Mouse (Mus musculus) testis, adult 2 months (tissue): ENCODE results near the gene Commd7.

Experiments used
- CTCF ChIP-seq: fragments of 200-500 bp; IDR thresholded peaks from 2 replicates; pipeline ENCODE4 v1.5.1; 2012; ENCODE audit warnings: low read depth, mild to moderate bottlenecking, inconsistent platforms, low read length, moderate library complexity; ENCODE audit not compliant: control insufficient read depth, insufficient read depth, insufficient replicate concordance
- POLR2A ChIP-seq: fragments of 200-500 bp; IDR thresholded peaks from 2 replicates; pipeline ENCODE4 v1.6.1; 2012; ENCODE audit warnings: low read depth, mild to moderate bottlenecking, inconsistent platforms, low read length, moderate library complexity; ENCODE audit not compliant: control insufficient read depth

GRCm38 (mm10) chr2:153672619-153673018 is 40.0 kb upstream of the Commd7 start:
- TF ChIP-seq POLR2A, result no peak
- TF ChIP-seq CTCF, result no peak
